9 mouse cellular contexts compared by ENCODE assay signal in genomic region chr16:29683563-29683962, GRCm38 (mm10).
DNase-seq lines count a peak whose midpoint lies in the region; ATAC-seq and TF ChIP-seq lines count a peak whose summit lies in the region.
"Had no signal": no experiment of that assay in that cellular context is flagged by ENCODE, and none has a peak within 500 bp of the region (broad histone marks: within the 10 kb centered on the region; RNA-seq: fewer than 3 reads in every experiment).

No protein-coding gene starts in this region.

- peak; percentile 83 for DNase-seq in embryo, embryonic 9.5 days (ENCODE audit: extremely low spot score)
- peak; percentile 33 to 36 for DNase-seq in heart, postnatal 14 days
- peak; percentile 48 for DNase-seq in limb, embryonic 11.5 days (ENCODE audit: low spot score)
- DNase-seq in gastrocnemius, adult 2 months, result no peak
- DNase-seq in left cerebral cortex, adult 9 months (ENCODE audit: low spot score in 2 of 2), result no peak
- no peak for DNase-seq in adrenal gland, adult 8-10 months
- DNase-seq in layer of hippocampus, adult 2 months (ENCODE audit: low spot score in 2 of 2), result no peak
- DNase-seq: liver, embryonic 13.5 days had no signal

- H3K36me3 ChIP-seq in E14TG2a.4 (ENCODE audit: insufficient read depth, low read length), result no peaks in the 10 kb centered on the region
- no peaks in the 10 kb centered on the region for H3K36me3 ChIP-seq in limb, embryonic 11.5 days (ENCODE audit: control insufficient read depth, insufficient read depth, low read length)
- H3K36me3 ChIP-seq: liver, embryonic 13.5 days had no signal

- peak overlapping the region; percentile 75 for H3K4me3 ChIP-seq in E14TG2a.4 (replicated peaks; ENCODE audit: low read length)
- no peak overlapping the region for H3K4me3 ChIP-seq in limb, embryonic 11.5 days (ENCODE audit: low read depth, low read length)
- H3K4me3 ChIP-seq in gastrocnemius, adult 2 months, result no peak overlapping the region
- H3K4me3 ChIP-seq in layer of hippocampus, adult 2 months, result no peak overlapping the region; the same call in 1 of the 2 replicates
- H3K4me3 ChIP-seq: liver, embryonic 13.5 days had no signal

- ATAC-seq in limb, embryonic 11.5 days (ENCODE audit: insufficient number of reproducible peaks, low FRiP score, low TSS enrichment, low read depth), result no peak

- TF ChIP-seq CTCF in E14TG2a.4 (conservative IDR thresholded peaks at IDR 0.05; ENCODE audit: low read length), result no peak
- no peak for TF ChIP-seq CTCF in gastrocnemius, adult 2 months (IDR thresholded peaks at IDR 0.05)
- TF ChIP-seq CTCF in layer of hippocampus, adult 2 months (conservative IDR thresholded peaks at IDR 0.05), result no peak

- intact Hi-C loops in heart, postnatal 14 days (cut with DNase I), result no loop called here
- intact Hi-C loops in gastrocnemius, adult 2 months (cut with DNase I), result no loop called here

- WGBS in limb, embryonic 11.5 days, result 16% methylated on average over 12 of the region's 12 CpGs

- no peaks in the 10 kb centered on the region for H3K27me3 ChIP-seq in E14TG2a.4 (ENCODE audit: insufficient read depth, low read length)
- H3K27me3 ChIP-seq in limb, embryonic 11.5 days (ENCODE audit: control insufficient read depth, insufficient read depth, low read length), result no peaks in the 10 kb centered on the region
- H3K27me3 ChIP-seq: liver, embryonic 13.5 days had no signal

- H3K27ac ChIP-seq in limb, embryonic 11.5 days (replicated peaks; ENCODE audit: low read depth, low read length), result no peak overlapping the region; the same call in 1 of the 2 replicates
- no peak overlapping the region for H3K27ac ChIP-seq in gastrocnemius, adult 2 months
- no peak overlapping the region for H3K27ac ChIP-seq in layer of hippocampus, adult 2 months
- H3K27ac ChIP-seq: liver, embryonic 13.5 days had no signal

- H3K9ac ChIP-seq in limb, embryonic 11.5 days (ENCODE audit: low read length), result no peak overlapping the region; the same call in 1 of the 2 replicates
- H3K9ac ChIP-seq: liver, embryonic 13.5 days had no signal

- H3K4me2 ChIP-seq in limb, embryonic 11.5 days (ENCODE audit: low read depth, severe bottlenecking), result no peak overlapping the region
- H3K4me2 ChIP-seq: liver, embryonic 13.5 days had no signal

- H3K4me1 ChIP-seq in E14TG2a.4 (replicated peaks; ENCODE audit: low read depth, low read length), result peaks cover 94% of the 10 kb centered on the region
- peaks cover 16% of the 10 kb centered on the region for H3K4me1 ChIP-seq in limb, embryonic 11.5 days (ENCODE audit: control insufficient read depth, insufficient read depth, low read length)

- H3K9me3 ChIP-seq in E14TG2a.4 (ENCODE audit: low read length), result no peaks in the 10 kb centered on the region
- H3K9me3 ChIP-seq in limb, embryonic 11.5 days (ENCODE audit: control insufficient read depth, low read length), result no peaks in the 10 kb centered on the region
- H3K9me3 ChIP-seq: liver, embryonic 13.5 days had no signal

Comparison
In these comparisons a context has a peak if more than half of its experiments do, and no peak if none do; other contexts are left out.
1. DNase-seq: peak in embryo, embryonic 9.5 days (single experiment), heart, postnatal 14 days (2 of 2) and limb, embryonic 11.5 days (single experiment); none in gastrocnemius, adult 2 months (single experiment), left cerebral cortex, adult 9 months (0 of 2), adrenal gland, adult 8-10 months (single experiment) and layer of hippocampus, adult 2 months (0 of 2).